Mouse (Mus musculus) midbrain, embryonic 14.5 days (tissue): Measurements from ENCODE around the gene Tmem63b. TPM values are rescaled to one million over a fixed set of nuclear protein-coding genes. Genes with fewer than 3 reads are reported as not detected.

ENCODE experiments used
- ATAC-seq: fragments of 200-750 bp; cut with Nextera tagmentation; 2 replicates; pipeline ENCODE4 v1.8.0; 2017; ENCODE audit warnings: moderate number of reproducible peaks, moderate library complexity; ENCODE audit not compliant: low FRiP score, low TSS enrichment
- DNase-seq: peaks from one replicate; pipeline ENCODE4 v3.0.0-alpha.2; 2015
- H3K27ac ChIP-seq: fragments of 300-500 bp; sonication (generic); replicated peaks from 2 replicates; pipeline ENCODE4 v1.5.1; 2014; ENCODE audit warnings: mild to moderate bottlenecking, low read depth, low read length, moderate library complexity
- H3K27me3 ChIP-seq: fragments of 300-500 bp; sonication (generic); 2 replicates; pipeline ENCODE4 v1.6.1; 2014; ENCODE audit warnings: low read length, control low read depth, mixed read lengths; ENCODE audit not compliant: control insufficient read depth, insufficient read depth
- H3K36me3 ChIP-seq: fragments of 300-500 bp; sonication (generic); 2 replicates; pipeline ENCODE4 v1.6.1; 2014; ENCODE audit warnings: low read length, control low read depth; ENCODE audit not compliant: control insufficient read depth, insufficient read depth
- H3K4me1 ChIP-seq: fragments of 300-500 bp; sonication (generic); 2 replicates; pipeline ENCODE4 v1.6.1; 2014; ENCODE audit warnings: mild to moderate bottlenecking, antibody characterized with exemption, low read length, control low read depth; ENCODE audit not compliant: control insufficient read depth, insufficient read depth
- H3K4me2 ChIP-seq: fragments of 300-500 bp; sonication (generic); 2 replicates; pipeline ENCODE4 v1.6.1; 2014; ENCODE audit warnings: mild to moderate bottlenecking, low read length, moderate library complexity
- H3K4me3 ChIP-seq: fragments of 300-500 bp; sonication (generic); replicated peaks from 2 replicates; pipeline ENCODE4 v1.5.1; 2014; ENCODE audit warnings: low read depth, low read length
- H3K9ac ChIP-seq: fragments of 300-500 bp; sonication (generic); replicated peaks from 2 replicates; pipeline ENCODE4 v1.6.1; 2014; ENCODE audit warnings: mild to moderate bottlenecking, low read length, moderate library complexity
- H3K9me3 ChIP-seq: fragments of 300-500 bp; sonication (generic); 2 replicates; pipeline ENCODE4 v1.6.1; 2016; ENCODE audit warnings: low read length, control low read depth, mixed read lengths; ENCODE audit not compliant: control insufficient read depth
- WGBS: fragments of 180-500 bp; shearing (Covaris S2); extraction: QIAGEN DNeasy Blood & Tissue Kit; methylation state at CpG from one replicate; pipeline ENCODE4 v1.1.7; 2014; 5-methylcytosine and 5-hydroxymethylcytosine counted together
- polyA plus RNA-seq: library from polyadenylated mRNA; unstranded; fragments of >200 nt; fragmentation: Nextera tagmentation; extraction: Ambion mirVana; gene quantifications from 2 replicates; pipeline ENCODE4 v1.2.1, GENCODE M21; 2014

Gene Tmem63b
- polyA plus RNA-seq, 1 experiment from 2014 or later, result 123 TPM

DNA sequence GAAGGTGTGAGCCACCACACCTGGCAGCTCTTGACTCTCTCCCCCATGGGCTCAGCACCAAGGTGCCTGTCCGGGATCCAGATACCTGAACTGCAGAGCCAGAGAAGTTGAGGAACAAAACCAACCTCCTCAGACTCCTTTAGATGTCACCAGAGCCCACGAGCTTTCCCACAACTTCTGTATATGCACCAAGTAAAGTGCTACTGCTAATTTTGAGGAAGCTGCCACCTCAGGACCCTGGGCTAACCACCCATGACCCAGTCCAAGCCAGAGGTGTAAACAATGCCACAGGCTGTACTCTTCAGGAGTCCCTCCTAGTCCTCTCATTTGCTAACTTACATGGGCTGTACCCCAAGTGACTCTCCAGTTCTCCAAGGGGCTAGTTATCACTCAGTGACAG lies 14.1 kb downstream of the Tmem63b start:
- no peak for ATAC-seq
- Histone ChIP-seq H3K9me3 (no peaks in the 10 kb centered on the region), H3K27me3 (no peaks in the 10 kb centered on the region), H3K36me3 (peaks cover 95% of the 10 kb centered on the region), H3K4me1 (no peaks in the 10 kb centered on the region), H3K9ac (no peak overlapping the region), H3K4me2 (no peak overlapping the region), H3K27ac (no peak overlapping the region), H3K4me3 (no peak overlapping the region)
- WGBS, result 86% methylated on average over 2 of the region's 2 CpGs
- DNase-seq, result no peak

DNA sequence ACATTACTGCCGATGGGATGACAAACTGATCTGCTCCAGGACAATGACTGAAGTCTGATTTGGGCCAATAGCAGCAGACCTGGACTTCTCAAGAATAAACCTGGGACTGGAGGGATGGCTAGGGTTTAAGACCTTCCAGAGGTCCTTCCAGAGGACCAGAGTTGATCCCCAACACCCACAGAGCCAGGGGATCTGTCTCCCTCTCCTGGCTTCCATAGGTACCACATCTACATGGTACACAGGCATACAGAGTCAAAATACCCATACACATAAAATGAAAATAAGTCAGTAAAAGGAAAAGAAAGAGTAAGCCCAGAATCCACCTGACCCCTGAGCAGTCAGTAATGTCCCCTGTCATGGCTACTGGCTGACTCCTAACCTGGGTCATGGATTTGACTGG lies 14.9 kb downstream of the Tmem63b start:
- Histone ChIP-seq H3K4me2 (no peak overlapping the region), H3K36me3 (peaks cover 96% of the 10 kb centered on the region), H3K27me3 (no peaks in the 10 kb centered on the region), H3K9me3 (no peaks in the 10 kb centered on the region), H3K4me1 (no peaks in the 10 kb centered on the region), H3K27ac (no peak overlapping the region), H3K4me3 (no peak overlapping the region), H3K9ac (no peak overlapping the region)
- ATAC-seq (no peak), DNase-seq (no peak)
- 97% methylated on average over 1 of the region's 1 CpGs for WGBS

DNA sequence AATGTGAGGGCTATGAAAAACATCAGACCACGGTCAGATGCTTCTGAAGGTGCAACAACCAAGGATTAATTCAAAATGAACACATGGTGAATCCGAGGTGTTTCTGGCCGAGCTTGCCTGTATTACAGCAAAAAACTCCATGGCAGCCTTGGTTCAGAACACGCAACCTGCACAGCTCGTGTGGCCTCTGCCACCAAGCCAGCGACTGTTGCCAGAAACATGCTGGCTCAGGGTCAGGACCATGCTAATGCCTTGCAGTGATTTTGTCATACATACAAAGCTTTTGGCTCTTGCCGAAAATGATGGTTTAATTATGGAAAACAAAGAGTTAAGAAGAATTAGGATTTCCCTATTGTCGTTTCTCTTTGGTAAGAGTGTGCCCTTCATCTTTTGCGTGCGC lies 18.7 kb downstream of the Tmem63b start:
- H3K4me1 ChIP-seq, result no peaks in the 10 kb centered on the region
- H3K27me3 ChIP-seq, result no peaks in the 10 kb centered on the region
- H3K27ac ChIP-seq, result no peak overlapping the region
- H3K4me3 ChIP-seq, result no peak overlapping the region
- H3K4me2 ChIP-seq, result no peak overlapping the region
- H3K36me3 ChIP-seq, result peaks cover 98% of the 10 kb centered on the region
- no peak overlapping the region for H3K9ac ChIP-seq
- no peak for DNase-seq
- no peaks in the 10 kb centered on the region for H3K9me3 ChIP-seq
- ATAC-seq, result no peak
- 95% methylated on average over 10 of the region's 10 CpGs for WGBS

DNA sequence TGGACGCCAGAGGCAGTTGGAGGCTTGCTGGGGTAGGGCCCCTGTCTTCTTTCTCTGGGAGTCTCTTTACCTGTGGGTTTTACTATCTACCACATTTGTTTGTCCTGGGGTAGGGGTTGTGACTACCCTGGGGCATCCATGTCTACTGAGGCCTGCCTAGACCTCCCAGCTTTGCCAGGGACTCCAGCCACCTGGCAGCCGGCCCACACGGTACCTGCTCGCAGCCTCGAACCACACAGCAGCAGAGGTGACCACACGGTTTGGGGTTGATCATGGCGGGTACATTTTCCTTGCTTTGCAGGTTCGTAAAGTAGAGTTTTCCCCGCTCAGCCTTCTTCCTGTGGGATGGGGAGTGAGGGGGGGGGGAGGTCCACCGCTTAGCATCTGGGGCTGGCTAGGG lies 19.2 kb downstream of the Tmem63b start:
- H3K9me3 ChIP-seq, result no peaks in the 10 kb centered on the region
- H3K9ac ChIP-seq, result no peak overlapping the region
- H3K36me3 ChIP-seq, result peaks cover 97% of the 10 kb centered on the region
- ATAC-seq, result no peak
- H3K27ac ChIP-seq, result no peak overlapping the region
- H3K27me3 ChIP-seq, result no peaks in the 10 kb centered on the region
- H3K4me3 ChIP-seq, result no peak overlapping the region
- no peaks in the 10 kb centered on the region for H3K4me1 ChIP-seq
- WGBS, result 92% methylated on average over 10 of the region's 10 CpGs
- H3K4me2 ChIP-seq, result no peak overlapping the region
- DNase-seq, result no peak

DNA sequence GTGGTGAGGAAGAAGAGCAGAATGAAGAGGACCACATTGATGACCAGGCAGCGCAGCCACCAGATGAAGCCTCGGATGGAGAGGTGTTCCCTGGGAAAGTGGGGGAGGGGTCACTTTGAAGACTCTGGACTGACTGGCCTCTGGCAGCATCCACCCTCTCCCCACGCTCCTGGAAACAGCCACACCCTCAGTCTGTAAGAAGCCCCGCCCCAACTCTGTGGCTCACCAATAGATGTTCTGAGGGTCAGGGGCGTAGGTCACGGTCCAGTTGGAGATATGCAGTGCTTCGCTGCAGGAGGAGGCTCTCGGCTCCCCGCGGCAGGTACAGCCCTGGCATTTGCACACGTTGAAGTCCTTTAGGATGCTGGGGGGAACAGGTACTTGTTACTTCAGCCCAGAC lies 20.6 kb downstream of the Tmem63b start:
- no peak overlapping the region for H3K27ac ChIP-seq
- WGBS, result 84% methylated on average over 11 of the region's 11 CpGs
- peaks cover 97% of the 10 kb centered on the region for H3K36me3 ChIP-seq
- no peak overlapping the region for H3K4me3 ChIP-seq
- no peak overlapping the region for H3K9ac ChIP-seq
- H3K4me1 ChIP-seq, result no peaks in the 10 kb centered on the region
- no peaks in the 10 kb centered on the region for H3K27me3 ChIP-seq
- H3K9me3 ChIP-seq, result no peaks in the 10 kb centered on the region
- no peak overlapping the region for H3K4me2 ChIP-seq
- ATAC-seq, result no peak
- DNase-seq, result no peak

DNA sequence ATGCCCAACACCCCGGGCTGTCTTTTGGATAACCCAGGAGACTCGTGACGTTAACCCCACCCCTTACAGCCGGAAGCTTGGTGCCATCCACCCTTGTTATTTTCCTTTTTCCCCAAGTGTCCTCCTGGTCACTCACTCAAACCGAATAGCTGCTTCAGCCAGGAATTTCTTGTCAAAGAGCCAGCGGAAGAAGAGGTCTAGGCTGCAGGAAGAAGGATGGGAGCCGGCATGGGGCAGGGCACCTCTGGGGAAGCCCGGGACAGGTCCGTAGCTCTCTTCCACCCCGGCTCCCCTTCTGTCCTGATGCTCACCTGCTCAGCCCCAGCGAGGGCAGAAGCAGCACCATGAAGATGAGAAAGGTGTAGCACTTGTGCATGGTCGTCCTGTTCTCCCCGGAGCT lies 22.1 kb downstream of the Tmem63b start:
- DNase-seq (no peak), ATAC-seq (no peak)
- Histone ChIP-seq H3K36me3 (peaks cover 94% of the 10 kb centered on the region), H3K4me3 (no peak overlapping the region), H3K4me2 (no peak overlapping the region), H3K27ac (no peak overlapping the region), H3K9me3 (no peaks in the 10 kb centered on the region), H3K4me1 (no peaks in the 10 kb centered on the region), H3K27me3 (no peaks in the 10 kb centered on the region), H3K9ac (no peak overlapping the region)
- WGBS, result 92% methylated on average over 13 of the region's 13 CpGs

DNA sequence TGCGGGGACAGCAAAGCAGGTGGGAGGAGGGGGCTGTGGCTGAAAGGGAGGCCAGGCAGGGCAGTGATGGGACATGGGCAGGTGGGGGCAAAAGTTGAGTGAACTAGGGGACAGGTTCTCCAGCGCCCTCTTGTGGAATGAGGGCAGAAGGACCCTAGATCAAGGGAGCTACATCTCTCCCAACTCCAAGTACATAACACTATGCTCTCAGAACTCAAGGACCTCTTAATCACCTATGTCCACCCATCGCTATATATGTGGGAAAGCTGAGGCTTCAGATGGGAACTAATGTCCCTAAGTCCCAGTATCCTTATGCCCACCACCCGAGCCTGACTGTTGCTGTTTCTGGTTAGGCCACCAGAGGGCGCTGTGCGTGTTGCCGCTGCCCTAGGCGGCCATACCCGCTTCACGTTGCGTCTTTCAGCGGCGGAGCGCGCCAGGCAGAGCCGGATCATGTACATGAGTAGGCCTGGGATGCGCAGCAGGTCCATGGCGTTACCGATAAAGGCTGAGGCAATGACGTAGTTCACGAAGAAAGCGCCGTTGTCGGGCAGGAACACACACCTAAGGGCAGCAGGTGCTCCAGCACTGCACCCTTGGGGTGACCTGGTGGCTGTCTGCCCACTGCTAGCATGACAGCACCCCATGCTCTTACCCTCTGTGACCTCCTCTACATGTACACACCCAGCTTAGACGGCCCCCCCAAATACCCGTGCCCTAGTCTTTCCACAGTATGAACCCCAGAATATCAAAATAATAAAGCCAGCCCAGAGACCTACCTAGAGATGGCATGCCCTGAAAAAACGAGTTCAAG lies 23.4 kb downstream of the Tmem63b start:
- peak; percentile 61 for ATAC-seq
- no peak overlapping the region for H3K9ac ChIP-seq
- H3K9me3 ChIP-seq, result no peaks in the 10 kb centered on the region

DNA sequence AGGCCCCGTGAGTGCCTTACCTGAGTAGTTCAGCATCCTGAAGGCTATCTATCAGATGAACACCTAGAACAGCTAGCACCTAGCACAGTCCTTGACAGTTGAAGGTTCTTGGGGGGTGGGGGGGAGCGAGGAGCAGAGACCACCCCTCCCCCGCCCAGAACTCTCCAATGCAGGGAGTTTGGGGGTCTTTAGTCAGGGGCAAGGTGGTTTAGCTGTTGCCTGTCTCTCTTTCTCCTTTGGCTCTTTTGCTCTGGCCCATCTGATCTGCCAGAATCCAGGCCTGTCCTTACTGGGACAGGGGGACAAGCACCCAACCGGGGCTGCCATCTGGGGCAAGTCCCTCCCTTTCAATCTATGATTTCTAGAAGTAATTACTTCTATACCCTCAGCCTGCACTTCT lies 27.5 kb downstream of the Tmem63b start, which contains the start of gene Capn11:
Capn11 (minus strand) TSS at position 101 of the 400 bp plus-strand sequence.
- Histone ChIP-seq H3K36me3 (peaks cover 42% of the 10 kb centered on the region), H3K4me3 (no peak within 1 kb of the TSS), H3K9ac (no peak within 1 kb of the TSS), H3K27ac (no peak within 1 kb of the TSS), H3K27me3 (no peaks in the 10 kb centered on the region), H3K4me1 (no peaks in the 10 kb centered on the region), H3K9me3 (no peaks in the 10 kb centered on the region), H3K4me2 (no peak within 1 kb of the TSS)
- DNase-seq (no peak), ATAC-seq (no peak)
- 91% methylated on average over 4 of the region's 4 CpGs for WGBS

More for the DNA sequence above, 23.4 kb downstream of the Tmem63b start:
- peak; percentile 87 for DNase-seq
- H3K4me3 ChIP-seq, result no peak overlapping the region
- no peaks in the 10 kb centered on the region for H3K27me3 ChIP-seq
- H3K4me2 ChIP-seq, result peak overlapping the region; percentile 31
- no peaks in the 10 kb centered on the region for H3K4me1 ChIP-seq
- H3K36me3 ChIP-seq, result peaks cover 81% of the 10 kb centered on the region
- 0 out of 2 replicates have a peak overlapping the region, but pooled peaks have one; percentile 37 for H3K27ac ChIP-seq
- 27% methylated on average over 27 of the region's 27 CpGs for WGBS

DNA sequence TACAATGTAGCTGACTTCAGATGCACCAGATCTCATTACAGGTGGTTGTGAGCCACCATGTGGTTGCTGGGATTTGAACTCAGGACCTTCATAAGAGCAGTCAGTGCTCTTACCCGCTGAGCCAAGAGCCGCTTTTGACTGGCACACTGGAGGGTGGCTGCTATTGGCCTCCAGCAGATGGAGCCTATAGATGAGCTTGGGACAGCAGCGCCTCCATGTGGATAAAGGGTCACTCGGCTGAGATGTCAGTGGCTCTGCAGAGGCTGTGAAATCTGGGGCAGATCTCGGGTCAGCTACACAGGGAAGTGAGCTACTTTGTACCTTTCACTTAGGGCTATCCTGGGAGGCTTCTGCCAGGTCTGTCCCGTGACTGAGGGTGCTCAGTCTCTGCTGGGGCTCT lies 30.9 kb downstream of the Tmem63b start:
- DNase-seq, result peak; percentile 31
- ATAC-seq, result no peak
- H3K9me3 ChIP-seq, result no peaks in the 10 kb centered on the region
- 23% methylated on average over 6 of the region's 6 CpGs for WGBS
- peaks cover 8% of the 10 kb centered on the region for H3K36me3 ChIP-seq
- no peak overlapping the region for H3K4me3 ChIP-seq
- no peaks in the 10 kb centered on the region for H3K4me1 ChIP-seq
- H3K27ac ChIP-seq, result no peak overlapping the region
- no peak overlapping the region for H3K4me2 ChIP-seq
- H3K27me3 ChIP-seq, result no peaks in the 10 kb centered on the region
- H3K9ac ChIP-seq, result no peak overlapping the region
